Mouse (Mus musculus) embryonic facial prominence, embryonic 12.5 days (tissue): Measurements from ENCODE around the gene Mfsd8. TPM values are rescaled to one million over a fixed set of nuclear protein-coding genes. Genes with fewer than 3 reads are reported as not detected.
"Not testable (repeated sequence)": the region's sequence is repeated elsewhere in the genome, so short reads cannot be mapped to it uniquely, and the experiment has no call there.

Source experiments
- ATAC-seq: fragments of 200-750 bp; cut with Nextera tagmentation; 2 replicates; pipeline ENCODE4 v1.8.0; 2017; ENCODE audit not compliant: insufficient number of reproducible peaks, insufficient read depth, low FRiP score, low TSS enrichment
- H3K27ac ChIP-seq: fragments of 300-500 bp; sonication (generic); 2 replicates; pipeline ENCODE4 v1.5.1; 2016; ENCODE audit warnings: mild to moderate bottlenecking
- H3K27me3 ChIP-seq: fragments of 300-500 bp; sonication (generic); 2 replicates; pipeline ENCODE4 v1.6.1; 2016; ENCODE audit warnings: mild to moderate bottlenecking, moderate library complexity
- H3K36me3 ChIP-seq: fragments of 300-500 bp; sonication (generic); 2 replicates; pipeline ENCODE4 v1.6.1; 2016; ENCODE audit warnings: mild to moderate bottlenecking
- H3K4me1 ChIP-seq: fragments of 300-500 bp; sonication (generic); 2 replicates; pipeline ENCODE4 v1.6.1; 2016
- H3K4me2 ChIP-seq: fragments of 300-500 bp; sonication (generic); replicated peaks from 2 replicates; pipeline ENCODE4 v1.6.1; 2016; ENCODE audit warnings: mild to moderate bottlenecking, moderate library complexity
- H3K4me3 ChIP-seq: fragments of 300-500 bp; sonication (generic); 2 replicates; pipeline ENCODE4 v1.5.1; 2016; ENCODE audit warnings: mild to moderate bottlenecking
- H3K9ac ChIP-seq: fragments of 300-500 bp; sonication (generic); 2 replicates; pipeline ENCODE4 v1.6.1; 2016; ENCODE audit warnings: mild to moderate bottlenecking, moderate library complexity
- H3K9me3 ChIP-seq: fragments of 300-500 bp; sonication (generic); 2 replicates; pipeline ENCODE4 v1.6.1; 2016; ENCODE audit warnings: mild to moderate bottlenecking, moderate library complexity
- WGBS: fragments of 180-500 bp; shearing (Covaris S2); methylation state at CpG from one replicate; pipeline ENCODE4 v1.1.7; 2016; 5-methylcytosine and 5-hydroxymethylcytosine counted together
- polyA plus RNA-seq: library from polyadenylated mRNA; unstranded; fragments of >200 nt; fragmentation: Nextera tagmentation; extraction: Ambion mirVana; gene quantifications from 2 replicates; pipeline ENCODE4 v1.2.1, GENCODE M21; 2016

The Mfsd8 gene
- 7.4 and 8.8 TPM in 2 replicates for polyA plus RNA-seq

- H3K36me3 ChIP-seq, H3K9me3 ChIP-seq, H3K27me3 ChIP-seq, H3K4me1 ChIP-seq: not testable (repeated sequence)
- Histone ChIP-seq H3K27ac (peak within 1 kb of the TSS; percentile 50; the same call in 1 of the 2 replicates), H3K9ac (peak within 1 kb of the TSS; percentile 57), H3K4me2 (peak within 1 kb of the TSS; percentile 65), H3K4me3 (peak within 1 kb of the TSS; percentile 46)
- WGBS: under 1% methylated on average over 39 of the region's 39 CpGs
- peak; percentile 99 for ATAC-seq
These were observed at the start of gene Mfsd8 for GRCm38 (mm10) chr3:40846473-40846956. Gene Mfsd8 (minus strand): TSS chr3:40846886.

GRCm38 (mm10) chr3:40894336-40894735, 47.6 kb upstream of the Mfsd8 start:
- not testable (repeated sequence) for H3K4me1 ChIP-seq, H3K9me3 ChIP-seq, H3K27me3 ChIP-seq, H3K36me3 ChIP-seq, H3K27ac ChIP-seq, ATAC-seq
- Histone ChIP-seq H3K9ac (peak overlapping the region; percentile 49), H3K4me2 (peak overlapping the region; percentile 72), H3K4me3 (peak overlapping the region; percentile 53)
- under 1% methylated on average over 19 of the region's 24 CpGs for WGBS

GRCm38 (mm10) chr3:40893816-40894258, 47.2 kb upstream of the Mfsd8 start:
- WGBS: 1% methylated on average over 38 of the region's 38 CpGs
- not testable (repeated sequence) for H3K9me3 ChIP-seq, H3K36me3 ChIP-seq, H3K27me3 ChIP-seq, H3K4me1 ChIP-seq
- H3K4me3 ChIP-seq: peak overlapping the region; percentile 53
- 0 out of 2 replicates have a peak overlapping the region, but pooled peaks have one; percentile 17 for H3K27ac ChIP-seq
- H3K9ac ChIP-seq: peak overlapping the region; percentile 47; the same call in 1 of the 2 replicates
- peak; percentile 100 for ATAC-seq
- H3K4me2 ChIP-seq: peak overlapping the region; percentile 72

- H3K9ac ChIP-seq, H3K4me1 ChIP-seq, ATAC-seq, H3K4me3 ChIP-seq, H3K27ac ChIP-seq, H3K27me3 ChIP-seq, H3K36me3 ChIP-seq, H3K4me2 ChIP-seq, H3K9me3 ChIP-seq: not testable (repeated sequence)
- 87% methylated on average over 3 of the region's 3 CpGs for WGBS
These were observed 6.5 kb upstream of the Mfsd8 start for GRCm38 (mm10) chr3:40853123-40853738.

GRCm38 (mm10) chr3:40847936-40848335, 1.2 kb upstream of the Mfsd8 start:
- not testable (repeated sequence) for ATAC-seq, H3K27ac ChIP-seq, H3K27me3 ChIP-seq, H3K4me1 ChIP-seq, H3K36me3 ChIP-seq, H3K9ac ChIP-seq, H3K4me3 ChIP-seq, H3K4me2 ChIP-seq, H3K9me3 ChIP-seq
- WGBS: 89% methylated on average over 2 of the region's 2 CpGs

- not testable (repeated sequence) for H3K4me1 ChIP-seq, H3K9me3 ChIP-seq, H3K36me3 ChIP-seq, H3K27me3 ChIP-seq, H3K27ac ChIP-seq, ATAC-seq
- 0% methylated on average over 19 of the region's 21 CpGs for WGBS
- Histone ChIP-seq H3K4me3 (peak overlapping the region; percentile 46), H3K9ac (peak overlapping the region; percentile 57), H3K4me2 (peak overlapping the region; percentile 65)
These were observed 332 bp upstream of the Mfsd8 start for GRCm38 (mm10) chr3:40847018-40847417.

GRCm38 (mm10) chr3:40846957-40847017, 101 bp upstream of the Mfsd8 start, which contains the start of gene Abhd18:
Gene Abhd18 (plus strand): TSS chr3:40846970.
- H3K27me3 ChIP-seq, ATAC-seq, H3K4me1 ChIP-seq, H3K9me3 ChIP-seq, H3K36me3 ChIP-seq: not testable (repeated sequence)
- Histone ChIP-seq H3K9ac (peak within 1 kb of the TSS; percentile 57), H3K4me2 (peak within 1 kb of the TSS; percentile 65), H3K4me3 (peak within 1 kb of the TSS; percentile 46), H3K27ac (peak within 1 kb of the TSS; percentile 50; the same call in 1 of the 2 replicates)
- whole genome bisulfite sequencing: 5% methylated on average over 3 of the region's 4 CpGs

GRCm38 (mm10) chr3:40845521-40845920, 1.2 kb downstream of the Mfsd8 start:
- not testable (repeated sequence) for H3K9ac ChIP-seq, H3K9me3 ChIP-seq, ATAC-seq, H3K27ac ChIP-seq, H3K27me3 ChIP-seq, H3K36me3 ChIP-seq, H3K4me1 ChIP-seq, H3K4me3 ChIP-seq
- 84% methylated on average over 5 of the region's 6 CpGs for WGBS
- peak overlapping the region; percentile 65 for H3K4me2 ChIP-seq

- no peak overlapping the region for H3K4me2 ChIP-seq
- H3K4me3 ChIP-seq: no peak overlapping the region
- 97% methylated on average over 2 of the region's 2 CpGs for WGBS
- ATAC-seq: no peak
- no peaks in the 10 kb centered on the region for H3K9me3 ChIP-seq
- H3K27me3 ChIP-seq: no peaks in the 10 kb centered on the region
- peaks cover 55% of the 10 kb centered on the region for H3K36me3 ChIP-seq
- no peak overlapping the region for H3K9ac ChIP-seq
- no peak overlapping the region for H3K27ac ChIP-seq
- no peaks in the 10 kb centered on the region for H3K4me1 ChIP-seq
These were observed 33.4 kb downstream of the Mfsd8 start for GRCm38 (mm10) chr3:40813275-40813674.

GRCm38 (mm10) chr3:40809894-40810293, 36.8 kb downstream of the Mfsd8 start:
- no peak overlapping the region for H3K27ac ChIP-seq
- H3K4me3 ChIP-seq: no peak overlapping the region
- no peaks in the 10 kb centered on the region for H3K27me3 ChIP-seq
- WGBS: 86% methylated on average over 2 of the region's 2 CpGs
- no peaks in the 10 kb centered on the region for H3K9me3 ChIP-seq
- H3K4me2 ChIP-seq: no peak overlapping the region
- H3K9ac ChIP-seq: no peak overlapping the region
- no peak for ATAC-seq
- peaks cover 53% of the 10 kb centered on the region for H3K36me3 ChIP-seq
- H3K4me1 ChIP-seq: 0 out of 2 replicates have a peak, but pooled peaks cover 4% of the 10 kb centered on the region

- Histone ChIP-seq H3K27ac (no peak overlapping the region), H3K4me1 (0 out of 2 replicates have a peak, but pooled peaks cover 4% of the 10 kb centered on the region), H3K27me3 (no peaks in the 10 kb centered on the region), H3K4me3 (no peak overlapping the region), H3K4me2 (no peak overlapping the region), H3K36me3 (peaks cover 44% of the 10 kb centered on the region), H3K9ac (no peak overlapping the region), H3K9me3 (no peaks in the 10 kb centered on the region)
- 93% methylated on average over 10 of the region's 10 CpGs for WGBS
- no peak for ATAC-seq
These were observed 38.0 kb downstream of the Mfsd8 start for GRCm38 (mm10) chr3:40808686-40809085.

- no peak overlapping the region for H3K9ac ChIP-seq
- H3K27ac ChIP-seq: no peak overlapping the region
- H3K9me3 ChIP-seq: no peaks in the 10 kb centered on the region
- no peak for ATAC-seq
- no peak overlapping the region for H3K4me3 ChIP-seq
- 53% methylated on average over 2 of the region's 2 CpGs for WGBS
- 0 out of 2 replicates have a peak, but pooled peaks cover 4% of the 10 kb centered on the region for H3K4me1 ChIP-seq
- H3K36me3 ChIP-seq: peaks cover 39% of the 10 kb centered on the region
- no peak overlapping the region for H3K4me2 ChIP-seq
- H3K27me3 ChIP-seq: no peaks in the 10 kb centered on the region
These were observed 39.8 kb downstream of the Mfsd8 start for GRCm38 (mm10) chr3:40806871-40807270.
